Mouse (Mus musculus): Measurements from ENCODE around the gene Glmn. TPM values are rescaled to one million over a fixed set of nuclear protein-coding genes. Genes with fewer than 3 reads are reported as not detected.
A peak's percentile ranks its signal among the peaks of the same experiment; 100 is the strongest.

Glmn gene
- polyA plus RNA-seq, 1 experiment from 2014 or later = 29.8 TPM

GRCm38 (mm10) chr5:107548444-107548843 is 49.2 kb downstream of the Glmn start:
- 92% methylated on average over 3 of the region's 3 CpGs for WGBS
- DNase-seq (ENCODE audit: low spot score) = no peak
- H3K27me3 ChIP-seq (ENCODE audit: low read depth, poor library complexity, severe bottlenecking) = no peaks in the 10 kb centered on the region
- peaks cover 20% of the 10 kb centered on the region for H3K36me3 ChIP-seq
- H3K4me1 ChIP-seq = no peaks in the 10 kb centered on the region
- no peak overlapping the region for H3K4me3 ChIP-seq
- H3K27ac ChIP-seq (replicated peaks) = no peak overlapping the region
- H3K9me3 ChIP-seq (replicated peaks) = no peaks in the 10 kb centered on the region

- no peaks in the 10 kb centered on the region for H3K27me3 ChIP-seq (ENCODE audit: low read depth, poor library complexity, severe bottlenecking)
Measured at GRCm38 (mm10) chr5:107547955-107548354, 49.7 kb downstream of the Glmn start.

GRCm38 (mm10) chr5:107545927-107546326 is 51.8 kb downstream of the Glmn start:
- H3K4me1 ChIP-seq = peaks cover 4% of the 10 kb centered on the region; the same call in 1 of the 2 replicates
- no peaks in the 10 kb centered on the region for H3K27me3 ChIP-seq (ENCODE audit: low read depth, poor library complexity, severe bottlenecking)
- H3K27ac ChIP-seq (replicated peaks) = no peak overlapping the region
- H3K36me3 ChIP-seq = peaks cover 11% of the 10 kb centered on the region
- H3K9me3 ChIP-seq (replicated peaks) = no peaks in the 10 kb centered on the region
- no peak overlapping the region for H3K4me3 ChIP-seq
- DNase-seq (ENCODE audit: low spot score) = no peak
- 89% methylated on average over 4 of the region's 4 CpGs for WGBS

More at GRCm38 (mm10) chr5:107547955-107548354, 49.7 kb downstream of the Glmn start:
- no peak for DNase-seq (ENCODE audit: low spot score)
- Histone ChIP-seq H3K4me3 (no peak overlapping the region), H3K9me3 (replicated peaks) (no peaks in the 10 kb centered on the region), H3K4me1 (no peaks in the 10 kb centered on the region), H3K36me3 (peaks cover 20% of the 10 kb centered on the region), H3K27ac (replicated peaks) (no peak overlapping the region)
- WGBS = 91% methylated on average over 3 of the region's 3 CpGs

GRCm38 (mm10) chr5:107541696-107542095 is 56.0 kb downstream of the Glmn start:
- 30% methylated on average over 7 of the region's 7 CpGs for WGBS
- H3K27ac ChIP-seq (replicated peaks) = no peak overlapping the region
- H3K4me1 ChIP-seq = peaks cover 4% of the 10 kb centered on the region; the same call in 1 of the 2 replicates
- no peak for DNase-seq (ENCODE audit: low spot score)
- no peaks in the 10 kb centered on the region for H3K27me3 ChIP-seq (ENCODE audit: low read depth, poor library complexity, severe bottlenecking)
- H3K9me3 ChIP-seq (replicated peaks) = no peaks in the 10 kb centered on the region
- H3K36me3 ChIP-seq = no peaks in the 10 kb centered on the region
- no peak overlapping the region for H3K4me3 ChIP-seq

- no peaks in the 10 kb centered on the region for H3K9me3 ChIP-seq (replicated peaks)
- WGBS = 75% methylated on average over 15 of the region's 15 CpGs
- H3K27ac ChIP-seq (replicated peaks) = no peak within 1 kb of the TSS
- H3K36me3 ChIP-seq = no peaks in the 10 kb centered on the region
- DNase-seq (ENCODE audit: low spot score) = no peak
- no peak within 1 kb of the TSS for H3K4me3 ChIP-seq
- H3K4me1 ChIP-seq = no peaks in the 10 kb centered on the region
- no peaks in the 10 kb centered on the region for H3K27me3 ChIP-seq (ENCODE audit: low read depth, poor library complexity, severe bottlenecking)
Measured at GRCm38 (mm10) chr5:107534581-107534980, 63.1 kb downstream of the Glmn start, which contains the start of gene 1700028K03Rik. Gene 1700028K03Rik (plus strand): TSS chr5:107534709.

- no peaks in the 10 kb centered on the region for H3K9me3 ChIP-seq (replicated peaks)
- no peak overlapping the region for H3K4me3 ChIP-seq
- no peaks in the 10 kb centered on the region for H3K27me3 ChIP-seq (ENCODE audit: low read depth, poor library complexity, severe bottlenecking)
- WGBS = 68% methylated on average over 2 of the region's 2 CpGs
- no peaks in the 10 kb centered on the region for H3K36me3 ChIP-seq
- no peak for DNase-seq (ENCODE audit: low spot score)
- H3K4me1 ChIP-seq = no peaks in the 10 kb centered on the region
- H3K27ac ChIP-seq (replicated peaks) = no peak overlapping the region
Measured at GRCm38 (mm10) chr5:107533590-107533989, 64.1 kb downstream of the Glmn start.

- no peaks in the 10 kb centered on the region for H3K9me3 ChIP-seq (replicated peaks)
- H3K4me1 ChIP-seq = no peaks in the 10 kb centered on the region
- DNase-seq (ENCODE audit: low spot score) = no peak
- H3K4me3 ChIP-seq = no peak overlapping the region
- no peak overlapping the region for H3K27ac ChIP-seq (replicated peaks)
- WGBS = 91% methylated on average over 3 of the region's 3 CpGs
- H3K36me3 ChIP-seq = no peaks in the 10 kb centered on the region
- H3K27me3 ChIP-seq (ENCODE audit: low read depth, poor library complexity, severe bottlenecking) = no peaks in the 10 kb centered on the region
Measured at GRCm38 (mm10) chr5:107528856-107529255, 68.8 kb downstream of the Glmn start.

- no peaks in the 10 kb centered on the region for H3K4me1 ChIP-seq
- WGBS = 90% methylated on average over 10 of the region's 10 CpGs
- H3K36me3 ChIP-seq = no peaks in the 10 kb centered on the region
- no peaks in the 10 kb centered on the region for H3K27me3 ChIP-seq (ENCODE audit: low read depth, poor library complexity, severe bottlenecking)
- no peak overlapping the region for H3K4me3 ChIP-seq
- H3K27ac ChIP-seq (replicated peaks) = no peak overlapping the region
- no peaks in the 10 kb centered on the region for H3K9me3 ChIP-seq (replicated peaks)
- DNase-seq (ENCODE audit: low spot score) = no peak
Measured at GRCm38 (mm10) chr5:107524281-107524680, 73.4 kb downstream of the Glmn start.

GRCm38 (mm10) chr5:107521897-107522296 is 75.8 kb downstream of the Glmn start:
- H3K27ac ChIP-seq (replicated peaks) = no peak overlapping the region
- no peaks in the 10 kb centered on the region for H3K27me3 ChIP-seq (ENCODE audit: low read depth, poor library complexity, severe bottlenecking)
- no peaks in the 10 kb centered on the region for H3K36me3 ChIP-seq
- H3K9me3 ChIP-seq (replicated peaks) = no peaks in the 10 kb centered on the region
- 86% methylated on average over 7 of the region's 7 CpGs for WGBS
- H3K4me3 ChIP-seq = no peak overlapping the region
- H3K4me1 ChIP-seq = no peaks in the 10 kb centered on the region
- no peak for DNase-seq (ENCODE audit: low spot score)

GRCm38 (mm10) chr5:107521386-107521785 is 76.3 kb downstream of the Glmn start:
- H3K9me3 ChIP-seq (replicated peaks) = no peaks in the 10 kb centered on the region
- 89% methylated on average over 6 of the region's 6 CpGs for WGBS
- H3K36me3 ChIP-seq = no peaks in the 10 kb centered on the region
- H3K4me3 ChIP-seq = no peak overlapping the region
- H3K27me3 ChIP-seq (ENCODE audit: low read depth, poor library complexity, severe bottlenecking) = no peaks in the 10 kb centered on the region
- H3K27ac ChIP-seq (replicated peaks) = no peak overlapping the region
- DNase-seq (ENCODE audit: low spot score) = no peak
- no peaks in the 10 kb centered on the region for H3K4me1 ChIP-seq

- H3K27ac ChIP-seq (replicated peaks) = no peak overlapping the region
- H3K36me3 ChIP-seq = no peaks in the 10 kb centered on the region
- H3K4me1 ChIP-seq = no peaks in the 10 kb centered on the region
- no peaks in the 10 kb centered on the region for H3K9me3 ChIP-seq (replicated peaks)
- no peak for DNase-seq (ENCODE audit: low spot score)
- 96% methylated on average over 4 of the region's 4 CpGs for WGBS
- H3K4me3 ChIP-seq = no peak overlapping the region
- H3K27me3 ChIP-seq (ENCODE audit: low read depth, poor library complexity, severe bottlenecking) = no peaks in the 10 kb centered on the region
Measured at GRCm38 (mm10) chr5:107518602-107519001, 79.1 kb downstream of the Glmn start.

GRCm38 (mm10) chr5:107516087-107516486 is 81.6 kb downstream of the Glmn start:
- no peaks in the 10 kb centered on the region for H3K4me1 ChIP-seq
- H3K36me3 ChIP-seq = no peaks in the 10 kb centered on the region
- H3K9me3 ChIP-seq (replicated peaks) = no peaks in the 10 kb centered on the region
- no peak overlapping the region for H3K4me3 ChIP-seq
- no peak for DNase-seq (ENCODE audit: low spot score)
- H3K27ac ChIP-seq (replicated peaks) = no peak overlapping the region
- 95% methylated on average over 1 of the region's 1 CpGs for WGBS
- no peaks in the 10 kb centered on the region for H3K27me3 ChIP-seq (ENCODE audit: low read depth, poor library complexity, severe bottlenecking)

- WGBS = 88% methylated on average over 3 of the region's 3 CpGs
Measured at GRCm38 (mm10) chr5:107515453-107515852, 82.2 kb downstream of the Glmn start.

GRCm38 (mm10) chr5:107513583-107513982 is 84.1 kb downstream of the Glmn start:
- peak; percentile 32 for DNase-seq (ENCODE audit: low spot score)
- no peak overlapping the region for H3K27ac ChIP-seq (replicated peaks)
- H3K36me3 ChIP-seq = no peaks in the 10 kb centered on the region
- no peaks in the 10 kb centered on the region for H3K4me1 ChIP-seq
- H3K4me3 ChIP-seq = no peak overlapping the region
- no peaks in the 10 kb centered on the region for H3K27me3 ChIP-seq (ENCODE audit: low read depth, poor library complexity, severe bottlenecking)
- WGBS = 55% methylated on average over 7 of the region's 7 CpGs
- H3K9me3 ChIP-seq (replicated peaks) = no peaks in the 10 kb centered on the region

More at GRCm38 (mm10) chr5:107515453-107515852, 82.2 kb downstream of the Glmn start:
- no peak overlapping the region for H3K27ac ChIP-seq (replicated peaks)
- H3K27me3 ChIP-seq (ENCODE audit: low read depth, poor library complexity, severe bottlenecking) = no peaks in the 10 kb centered on the region
- no peaks in the 10 kb centered on the region for H3K9me3 ChIP-seq (replicated peaks)
- no peaks in the 10 kb centered on the region for H3K36me3 ChIP-seq
- no peak overlapping the region for H3K4me3 ChIP-seq
- no peak for DNase-seq (ENCODE audit: low spot score)
- no peaks in the 10 kb centered on the region for H3K4me1 ChIP-seq

Measured in midbrain, embryonic 10.5 days (tissue).